Mouse (Mus musculus) ES-Bruce4 (cell line): ENCODE measurements at regions not wholly inside any gene's neighbourhood (a gene's known extent, or its start where the extent isn't known, plus 50 kb on each side); places are given as distances from the start of the nearest gene placed in this dataset.

Experiments used
- H3K27ac ChIP-seq: 2 replicates; pipeline ENCODE4 v1.5.1; 2012; ENCODE audit warnings: low read length, inconsistent platforms; ENCODE audit not compliant: insufficient read depth
- H3K27me3 ChIP-seq: 2 replicates; pipeline ENCODE4 v1.6.1; 2012; ENCODE audit warnings: mild to moderate bottlenecking, low read length, inconsistent platforms; ENCODE audit not compliant: control insufficient read depth, poor library complexity, insufficient read depth, severe bottlenecking
- H3K36me3 ChIP-seq: 2 replicates; pipeline ENCODE4 v1.6.1; 2012; ENCODE audit warnings: inconsistent platforms, mild to moderate bottlenecking, low read length, moderate library complexity; ENCODE audit not compliant: control insufficient read depth, poor library complexity, insufficient read depth, severe bottlenecking
- H3K4me1 ChIP-seq: one replicate; pipeline ENCODE4 v1.8.1; 2011; ENCODE audit warnings: low read length; ENCODE audit not compliant: control insufficient read depth, insufficient read depth
- H3K4me3 ChIP-seq: 2 replicates; pipeline ENCODE4 v1.5.1; 2011; ENCODE audit warnings: low read depth, mild to moderate bottlenecking, low read length
- H3K9ac ChIP-seq: 2 replicates; pipeline ENCODE4 v1.6.1; 2012; ENCODE audit warnings: low read depth, mild to moderate bottlenecking, inconsistent platforms; ENCODE audit not compliant: poor library complexity, severe bottlenecking
- H3K9me3 ChIP-seq: replicated peaks from 2 replicates; pipeline ENCODE4 v1.6.1; 2012; ENCODE audit warnings: mild to moderate bottlenecking, low read length, inconsistent platforms; ENCODE audit not compliant: control insufficient read depth, poor library complexity, insufficient read depth, severe bottlenecking
- CTCF ChIP-seq: IDR thresholded peaks from one replicate; pipeline ENCODE4 v1.8.1; 2011; ENCODE audit warnings: low read depth, low read length
- EP300 ChIP-seq: IDR thresholded peaks from 2 replicates; pipeline ENCODE4 v1.6.1; 2011; ENCODE audit warnings: low read depth, low read length; ENCODE audit not compliant: insufficient read depth
- POLR2A ChIP-seq: IDR thresholded peaks from one replicate; pipeline ENCODE4 v1.8.1; 2011; ENCODE audit warnings: low read length; ENCODE audit not compliant: insufficient read depth

DNA sequence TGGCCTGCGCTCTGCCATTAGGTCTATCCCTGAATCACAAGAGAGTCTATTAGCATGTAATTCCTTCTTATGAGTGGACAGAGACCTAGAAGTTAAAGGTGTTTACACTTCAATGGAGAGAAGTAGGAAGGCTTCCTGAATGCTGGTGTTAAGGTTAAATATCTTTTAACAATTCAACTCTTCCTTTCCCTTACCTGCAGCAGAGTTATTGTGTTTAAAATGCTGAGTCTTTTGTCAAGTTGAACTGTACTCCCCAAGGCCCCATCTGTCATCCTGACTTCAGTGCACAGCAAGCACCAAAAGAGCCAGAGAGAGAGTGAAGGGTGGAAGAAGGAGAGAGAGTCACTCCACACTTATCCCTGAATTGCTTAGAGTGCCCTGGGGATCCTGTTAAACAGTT is 451.6 kb downstream of the Psat1 start:
- Histone ChIP-seq H3K27me3 (no peaks in the 10 kb centered on the region), H3K4me1 (peaks cover 1% of the 10 kb centered on the region), H3K4me3 (no peak overlapping the region), H3K9ac (no peak overlapping the region), H3K9me3 (no peaks in the 10 kb centered on the region), H3K27ac (no peak overlapping the region), H3K36me3 (no peaks in the 10 kb centered on the region)
- no peak for TF ChIP-seq EP300
- TF ChIP-seq POLR2A, result no peak
- TF ChIP-seq CTCF, result no peak

DNA sequence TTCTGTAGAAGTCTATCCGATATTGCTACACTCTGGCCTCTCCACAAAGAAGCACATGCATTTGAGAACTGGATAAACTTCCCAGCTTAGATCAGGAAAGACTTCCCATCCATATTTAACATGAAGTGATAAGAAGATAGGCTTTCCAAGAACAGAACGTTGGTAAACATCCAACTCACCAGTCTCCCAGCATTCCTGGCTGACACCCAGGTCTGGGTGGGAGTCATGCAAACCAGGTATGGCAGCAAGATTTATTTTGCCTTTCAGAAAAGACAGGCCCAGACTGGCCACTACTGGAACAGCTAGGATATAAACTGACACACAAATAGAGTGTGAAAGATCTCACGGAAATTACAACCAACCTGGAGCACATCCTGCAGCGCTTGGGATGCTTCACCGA is 459.6 kb downstream of the Psat1 start:
- H3K27ac ChIP-seq, result no peak overlapping the region
- no peaks in the 10 kb centered on the region for H3K27me3 ChIP-seq
- H3K4me3 ChIP-seq, result no peak overlapping the region
- no peaks in the 10 kb centered on the region for H3K4me1 ChIP-seq
- H3K9ac ChIP-seq, result no peak overlapping the region
- no peaks in the 10 kb centered on the region for H3K9me3 ChIP-seq
- no peaks in the 10 kb centered on the region for H3K36me3 ChIP-seq
- TF ChIP-seq EP300 (no peak), POLR2A (no peak), CTCF (no peak)

DNA sequence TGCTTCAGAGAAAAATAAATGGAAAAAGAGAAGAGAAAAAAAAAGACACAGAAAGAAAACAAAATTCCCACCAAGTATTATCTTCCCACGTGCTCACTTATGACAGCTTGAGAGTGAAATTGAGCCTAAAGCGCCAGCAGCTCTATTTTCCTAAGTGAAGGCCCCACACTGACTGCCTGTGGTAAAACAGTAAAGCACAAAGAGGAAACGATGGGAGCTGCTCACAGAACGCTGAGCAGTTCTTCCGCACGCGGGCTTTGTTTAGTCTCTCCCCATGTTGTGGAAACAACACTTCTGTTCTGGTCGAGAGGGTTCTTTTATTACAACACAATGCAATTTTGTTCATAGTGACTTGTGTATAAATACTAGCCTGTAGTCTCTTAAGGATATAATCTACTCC is 465.5 kb downstream of the Psat1 start:
- no peak for TF ChIP-seq CTCF
- no peak for TF ChIP-seq EP300
- no peak for TF ChIP-seq POLR2A
- Histone ChIP-seq H3K27me3 (no peaks in the 10 kb centered on the region), H3K4me1 (no peaks in the 10 kb centered on the region), H3K27ac (no peak overlapping the region), H3K4me3 (no peak overlapping the region), H3K9ac (no peak overlapping the region), H3K9me3 (no peaks in the 10 kb centered on the region), H3K36me3 (no peaks in the 10 kb centered on the region)

DNA sequence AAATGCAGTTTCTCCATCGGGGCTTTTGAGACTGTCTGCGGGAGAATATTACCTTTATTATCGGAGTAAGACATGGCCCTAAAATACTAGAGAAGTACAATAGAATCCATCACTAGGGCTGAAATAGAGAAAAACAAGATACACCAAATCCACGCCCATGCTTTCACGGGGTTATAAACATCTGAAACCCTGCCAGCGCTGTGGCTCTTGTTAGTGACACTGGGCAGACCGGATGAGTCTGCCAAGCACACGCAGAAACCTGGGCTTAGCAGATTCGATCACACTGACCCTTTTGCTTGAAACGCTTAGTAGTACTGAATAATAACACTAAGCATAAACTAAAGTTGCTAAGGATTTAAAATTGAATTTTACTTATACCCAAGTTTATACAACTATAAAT is 477.6 kb downstream of the Psat1 start:
- no peaks in the 10 kb centered on the region for H3K27me3 ChIP-seq
- TF ChIP-seq CTCF (no peak), EP300 (no peak), POLR2A (no peak)
- no peaks in the 10 kb centered on the region for H3K9me3 ChIP-seq
- H3K4me3 ChIP-seq, result no peak overlapping the region
- H3K36me3 ChIP-seq, result no peaks in the 10 kb centered on the region
- no peak overlapping the region for H3K9ac ChIP-seq
- H3K27ac ChIP-seq, result no peak overlapping the region
- no peaks in the 10 kb centered on the region for H3K4me1 ChIP-seq

DNA sequence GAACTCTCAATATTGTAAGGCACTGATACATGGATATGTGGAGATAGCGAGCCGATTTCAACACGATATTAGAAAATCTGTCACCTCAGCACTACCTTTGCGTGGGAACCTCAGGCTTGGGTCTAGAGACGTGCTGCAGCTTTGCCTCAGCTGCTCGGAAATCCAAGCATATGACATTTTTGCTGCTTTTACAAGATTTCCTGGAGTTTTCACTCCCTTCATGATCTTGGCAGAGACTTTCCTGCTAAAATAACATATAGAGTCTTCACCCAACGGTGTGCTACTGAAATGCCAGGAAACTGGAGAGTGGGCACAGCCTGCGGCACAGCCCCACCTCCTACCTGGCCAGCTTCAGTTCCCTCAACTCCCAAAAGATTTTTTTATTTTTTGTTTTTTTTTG is 480.4 kb downstream of the Psat1 start:
- Histone ChIP-seq H3K4me3 (no peak overlapping the region), H3K27ac (no peak overlapping the region), H3K9ac (no peak overlapping the region), H3K4me1 (no peaks in the 10 kb centered on the region), H3K9me3 (no peaks in the 10 kb centered on the region), H3K36me3 (no peaks in the 10 kb centered on the region), H3K27me3 (no peaks in the 10 kb centered on the region)
- TF ChIP-seq POLR2A, result no peak
- no peak for TF ChIP-seq CTCF
- no peak for TF ChIP-seq EP300

DNA sequence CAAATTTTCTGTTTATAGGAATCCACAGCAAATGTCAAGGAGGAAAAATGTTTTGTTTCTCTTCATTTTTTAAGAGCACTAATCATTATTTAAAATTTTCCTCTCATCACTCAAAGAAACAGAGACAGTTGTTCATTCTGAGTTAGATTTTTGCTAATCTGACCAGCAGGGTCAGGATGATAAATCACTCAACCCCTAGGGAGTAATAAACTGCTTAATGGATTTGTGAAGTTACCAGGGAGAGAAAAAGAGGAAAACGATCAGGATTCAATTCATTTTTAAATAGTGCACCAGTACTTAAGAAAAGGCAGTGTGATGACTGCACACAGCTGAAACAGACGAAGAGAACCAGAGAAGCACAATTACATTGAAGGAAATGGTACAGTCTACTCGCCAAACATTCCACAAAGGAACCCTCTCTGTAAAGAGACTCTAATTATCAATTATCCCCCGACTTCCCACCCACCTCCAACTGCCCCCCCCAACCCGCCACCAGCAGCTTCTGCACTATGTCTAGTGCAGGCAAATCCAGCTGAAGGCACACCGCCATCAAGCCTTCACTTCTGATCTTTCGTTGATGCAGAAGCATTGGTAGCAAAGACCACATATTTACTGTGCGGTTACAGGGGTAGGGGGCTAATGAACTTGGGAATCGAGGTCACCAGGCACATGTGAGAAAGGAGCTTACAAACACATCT is 481.9 kb downstream of the Psat1 start:
- no peak overlapping the region for H3K4me3 ChIP-seq
- no peaks in the 10 kb centered on the region for H3K36me3 ChIP-seq
- H3K27ac ChIP-seq, result no peak overlapping the region
- H3K9me3 ChIP-seq, result no peaks in the 10 kb centered on the region
- no peak overlapping the region for H3K9ac ChIP-seq
- TF ChIP-seq POLR2A, result no peak
- no peak for TF ChIP-seq EP300
- TF ChIP-seq CTCF, result no peak
- H3K27me3 ChIP-seq, result no peaks in the 10 kb centered on the region
- H3K4me1 ChIP-seq, result no peaks in the 10 kb centered on the region
